Mouse (Mus musculus) neural tube, embryonic 13.5 days (tissue): ENCODE data around the gene Lingo1. TPM values are rescaled to one million over a fixed set of nuclear protein-coding genes. Genes with fewer than 3 reads are reported as not detected.

Experiments used
- ATAC-seq: fragments of 200-750 bp; cut with Nextera tagmentation; 2 replicates; pipeline ENCODE4 v1.8.0; 2017; ENCODE audit warnings: low read depth, mild to moderate bottlenecking, moderate TSS enrichment, moderate library complexity
- H3K27ac ChIP-seq: fragments of 300-500 bp; sonication (generic); replicated peaks from 2 replicates; pipeline ENCODE4 v1.5.1; 2015; ENCODE audit warnings: moderate library complexity, mild to moderate bottlenecking, inconsistent platforms
- H3K27me3 ChIP-seq: fragments of 300-500 bp; sonication (generic); 2 replicates; pipeline ENCODE4 v1.6.1; 2015; ENCODE audit warnings: mild to moderate bottlenecking, inconsistent platforms
- H3K36me3 ChIP-seq: fragments of 300-500 bp; sonication (generic); 2 replicates; pipeline ENCODE4 v1.6.1; 2015; ENCODE audit warnings: mild to moderate bottlenecking, inconsistent platforms
- H3K4me1 ChIP-seq: fragments of 300-500 bp; sonication (generic); replicated peaks from 2 replicates; pipeline ENCODE4 v1.6.1; 2015; ENCODE audit warnings: inconsistent platforms
- H3K4me2 ChIP-seq: fragments of 300-500 bp; sonication (generic); 2 replicates; pipeline ENCODE4 v1.6.1; 2015; ENCODE audit warnings: inconsistent platforms, mild to moderate bottlenecking, moderate library complexity
- H3K4me3 ChIP-seq: fragments of 300-500 bp; sonication (generic); 2 replicates; pipeline ENCODE4 v1.5.1; 2015; ENCODE audit warnings: mild to moderate bottlenecking, inconsistent platforms
- H3K9ac ChIP-seq: fragments of 300-500 bp; sonication (generic); 2 replicates; pipeline ENCODE4 v1.6.1; 2015; ENCODE audit warnings: moderate library complexity, mild to moderate bottlenecking, inconsistent platforms
- H3K9me3 ChIP-seq: fragments of 300-500 bp; sonication (generic); 2 replicates; pipeline ENCODE4 v1.6.1; 2016; ENCODE audit warnings: inconsistent platforms
- WGBS: fragments of 180-500 bp; shearing (Covaris S2); methylation state at CpG from one replicate; pipeline ENCODE4 v1.1.7; 2015; 5-methylcytosine and 5-hydroxymethylcytosine counted together
- polyA plus RNA-seq: library from polyadenylated mRNA; unstranded; fragments of >200 nt; fragmentation: Nextera tagmentation; extraction: Ambion mirVana; gene quantifications from 2 replicates; pipeline ENCODE4 v1.2.1, GENCODE M21; 2015

The Lingo1 gene
- polyA plus RNA-seq, 1 experiment from 2014 or later: 59.4 TPM

GRCm38 (mm10) chr9:56619715-56620114 lies 176.6 kb downstream of the Lingo1 start:
- H3K27me3 ChIP-seq: peaks cover 20% of the 10 kb centered on the region
- H3K27ac ChIP-seq: no peak overlapping the region
- H3K4me2 ChIP-seq: no peak overlapping the region
- peaks cover 44% of the 10 kb centered on the region for H3K36me3 ChIP-seq
- ATAC-seq: no peak
- peaks cover 33% of the 10 kb centered on the region; the same call in 1 of the 2 replicates for H3K4me1 ChIP-seq
- no peak overlapping the region for H3K4me3 ChIP-seq
- 85% methylated on average over 23 of the region's 23 CpGs for WGBS
- no peaks in the 10 kb centered on the region for H3K9me3 ChIP-seq
- H3K9ac ChIP-seq: no peak overlapping the region

DNA sequence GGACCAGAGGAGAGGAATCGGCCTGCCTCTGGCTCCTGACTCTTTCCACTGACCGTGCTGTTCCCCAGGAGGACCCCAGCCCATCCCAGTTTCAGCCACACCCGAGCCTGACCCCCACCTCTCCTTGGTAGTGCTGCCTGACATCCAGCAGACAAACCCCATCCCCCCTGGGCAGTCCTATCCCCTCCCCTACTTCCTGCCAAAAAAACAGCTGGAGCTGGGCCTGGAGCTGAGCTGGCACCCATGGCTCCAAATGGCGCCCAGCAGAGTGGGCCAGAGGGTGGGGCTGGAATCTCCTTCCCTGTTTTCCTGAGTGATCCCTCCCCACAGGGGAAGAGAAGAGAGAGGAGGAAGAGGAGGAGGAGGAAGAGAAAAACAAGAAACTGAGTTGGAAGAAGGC lies 177.6 kb downstream of the Lingo1 start:
- 90% methylated on average over 4 of the region's 4 CpGs for WGBS
- Histone ChIP-seq H3K36me3 (peaks cover 44% of the 10 kb centered on the region), H3K4me2 (no peak overlapping the region), H3K27me3 (peaks cover 20% of the 10 kb centered on the region), H3K27ac (no peak overlapping the region), H3K9me3 (no peaks in the 10 kb centered on the region), H3K4me1 (peaks cover 23% of the 10 kb centered on the region; the same call in 1 of the 2 replicates), H3K4me3 (no peak overlapping the region), H3K9ac (no peak overlapping the region)
- ATAC-seq: no peak

GRCm38 (mm10) chr9:56616061-56616460 lies 180.2 kb downstream of the Lingo1 start:
- no peak for ATAC-seq
- Histone ChIP-seq H3K9me3 (no peaks in the 10 kb centered on the region), H3K4me2 (no peak overlapping the region), H3K36me3 (peaks cover 44% of the 10 kb centered on the region), H3K27ac (no peak overlapping the region), H3K9ac (no peak overlapping the region), H3K4me3 (no peak overlapping the region), H3K27me3 (peaks cover 13% of the 10 kb centered on the region), H3K4me1 (peaks cover 28% of the 10 kb centered on the region)
- 91% methylated on average over 3 of the region's 3 CpGs for WGBS

DNA sequence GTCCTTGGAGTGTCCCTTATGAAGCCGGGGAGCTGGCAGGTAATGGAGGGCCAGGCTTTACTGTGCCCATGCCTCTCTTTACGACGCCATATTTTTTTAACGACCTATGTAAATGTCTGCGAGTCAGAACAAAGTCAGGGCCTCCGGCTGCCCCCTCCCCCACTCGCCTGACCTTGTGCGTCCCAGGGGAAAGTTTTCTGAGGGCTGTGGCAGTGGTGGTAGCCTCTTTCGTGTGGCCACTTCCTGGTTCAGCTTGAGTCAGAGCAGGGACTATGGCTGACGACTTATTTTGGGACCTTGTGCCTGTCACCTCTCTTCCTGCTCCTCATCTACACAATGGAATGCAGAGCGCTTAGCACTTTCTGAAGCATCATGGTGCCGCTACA lies 183.5 kb downstream of the Lingo1 start:
- no peak overlapping the region for H3K4me3 ChIP-seq
- peaks cover 53% of the 10 kb centered on the region for H3K4me1 ChIP-seq
- H3K9me3 ChIP-seq: no peaks in the 10 kb centered on the region
- no peaks in the 10 kb centered on the region for H3K27me3 ChIP-seq
- no peak for ATAC-seq
- H3K9ac ChIP-seq: no peak overlapping the region
- H3K27ac ChIP-seq: no peak overlapping the region
- H3K36me3 ChIP-seq: peaks cover 11% of the 10 kb centered on the region
- WGBS: 34% methylated on average over 12 of the region's 12 CpGs
- no peak overlapping the region for H3K4me2 ChIP-seq

DNA sequence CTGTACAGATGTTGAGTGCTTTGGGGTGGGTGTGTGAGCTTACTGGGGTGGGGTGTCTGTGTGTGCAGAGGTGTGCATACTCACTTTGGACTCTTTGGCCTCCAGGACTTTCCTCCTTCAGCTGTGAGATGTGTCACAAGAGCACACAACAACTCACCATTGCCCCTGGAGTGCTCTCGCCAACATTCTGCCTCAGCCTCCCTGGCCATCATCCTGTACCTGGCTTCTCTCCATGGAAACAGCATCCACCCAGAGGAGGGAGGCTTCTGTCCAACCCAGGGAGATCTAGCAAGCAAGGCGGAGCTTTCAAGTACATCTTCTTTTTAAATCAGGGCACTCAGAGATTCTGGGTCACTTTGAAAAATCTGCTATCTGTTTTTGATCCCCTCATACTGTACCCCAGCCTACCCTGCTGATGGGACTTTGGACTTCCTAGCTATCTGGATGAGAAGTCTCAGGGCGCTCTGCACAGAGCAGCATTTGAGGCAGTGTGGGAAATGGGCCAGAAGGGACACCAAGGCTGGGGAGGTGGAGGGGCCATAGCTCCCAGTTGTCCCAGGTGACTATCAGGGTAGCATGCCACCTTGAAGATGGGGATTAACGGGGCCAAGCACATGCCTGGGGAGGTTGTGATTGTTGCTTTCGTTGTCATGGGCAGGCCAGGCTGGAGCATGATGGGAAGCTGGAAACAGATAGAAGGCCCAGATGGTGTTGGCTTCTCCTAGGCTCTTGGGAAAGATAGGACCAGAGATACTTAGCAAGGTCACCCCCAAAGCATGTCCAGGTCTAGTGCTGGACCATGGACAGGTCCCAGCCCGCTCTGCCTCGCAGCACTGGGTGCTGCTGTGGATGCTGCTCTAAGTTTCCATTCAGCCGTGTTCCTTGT lies 184.1 kb downstream of the Lingo1 start:
- no peak overlapping the region for H3K27ac ChIP-seq
- H3K4me3 ChIP-seq: no peak overlapping the region
- H3K4me2 ChIP-seq: no peak overlapping the region
- H3K27me3 ChIP-seq: no peaks in the 10 kb centered on the region
- ATAC-seq: no peak
- WGBS: 80% methylated on average over 8 of the region's 8 CpGs
- H3K4me1 ChIP-seq: peaks cover 60% of the 10 kb centered on the region
- peaks cover 6% of the 10 kb centered on the region; the same call in 1 of the 2 replicates for H3K36me3 ChIP-seq
- H3K9ac ChIP-seq: no peak overlapping the region
- no peaks in the 10 kb centered on the region for H3K9me3 ChIP-seq

- Histone ChIP-seq H3K9ac (no peak overlapping the region), H3K27me3 (no peaks in the 10 kb centered on the region), H3K4me3 (no peak overlapping the region), H3K4me2 (no peak overlapping the region), H3K36me3 (no peaks in the 10 kb centered on the region), H3K4me1 (peaks cover 64% of the 10 kb centered on the region), H3K9me3 (no peaks in the 10 kb centered on the region), H3K27ac (peak overlapping the region; percentile 56)
- 0 out of 2 replicates have a peak, but pooled peaks have one; percentile 33 for ATAC-seq
- 80% methylated on average over 6 of the region's 6 CpGs for WGBS
These were observed 185.3 kb downstream of the Lingo1 start for GRCm38 (mm10) chr9:56610955-56611354.

DNA sequence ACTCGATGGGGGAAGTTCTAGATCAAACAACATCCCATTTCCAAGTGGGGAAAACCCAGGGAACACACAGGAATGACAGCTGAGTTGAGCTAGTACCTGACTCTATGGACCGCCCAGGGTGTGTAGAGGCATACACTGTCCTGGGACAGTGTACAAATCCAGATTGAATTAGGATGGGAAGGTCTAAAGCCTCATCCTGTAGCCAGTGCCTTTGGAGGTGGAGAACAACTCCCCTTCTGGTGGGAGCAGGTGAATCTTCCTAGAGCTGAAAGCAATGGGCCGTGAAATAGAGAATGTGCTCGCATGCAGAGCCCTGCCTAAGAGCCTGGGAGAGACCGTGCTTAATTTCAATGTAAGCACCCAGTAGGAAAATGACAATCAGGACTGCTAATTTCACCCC lies 185.8 kb downstream of the Lingo1 start:
- Histone ChIP-seq H3K36me3 (no peaks in the 10 kb centered on the region), H3K9ac (no peak overlapping the region), H3K4me1 (peaks cover 69% of the 10 kb centered on the region), H3K27me3 (no peaks in the 10 kb centered on the region), H3K9me3 (no peaks in the 10 kb centered on the region), H3K4me3 (no peak overlapping the region), H3K4me2 (no peak overlapping the region), H3K27ac (peak overlapping the region; percentile 56)
- 64% methylated on average over 5 of the region's 5 CpGs for WGBS
- 0 out of 2 replicates have a peak, but pooled peaks have one; percentile 4 for ATAC-seq

GRCm38 (mm10) chr9:56609486-56609885 lies 186.8 kb downstream of the Lingo1 start:
- H3K27ac ChIP-seq: peak overlapping the region; percentile 59; the same call in 1 of the 2 replicates
- H3K36me3 ChIP-seq: no peaks in the 10 kb centered on the region
- ATAC-seq: no peak
- no peak overlapping the region for H3K9ac ChIP-seq
- WGBS: 6% methylated on average over 5 of the region's 5 CpGs
- peaks cover 79% of the 10 kb centered on the region for H3K4me1 ChIP-seq
- no peaks in the 10 kb centered on the region for H3K9me3 ChIP-seq
- H3K4me2 ChIP-seq: no peak overlapping the region
- no peaks in the 10 kb centered on the region for H3K27me3 ChIP-seq
- H3K4me3 ChIP-seq: no peak overlapping the region

GRCm38 (mm10) chr9:56608691-56609351 lies 187.4 kb downstream of the Lingo1 start:
- ATAC-seq: no peak
- no peaks in the 10 kb centered on the region for H3K27me3 ChIP-seq
- H3K36me3 ChIP-seq: no peaks in the 10 kb centered on the region
- peak overlapping the region; percentile 6; the same call in 1 of the 2 replicates for H3K27ac ChIP-seq
- no peaks in the 10 kb centered on the region for H3K9me3 ChIP-seq
- H3K4me1 ChIP-seq: peaks cover 83% of the 10 kb centered on the region
- H3K9ac ChIP-seq: no peak overlapping the region
- H3K4me2 ChIP-seq: no peak overlapping the region
- H3K4me3 ChIP-seq: no peak overlapping the region
- 23% methylated on average over 11 of the region's 11 CpGs for WGBS

- WGBS: 59% methylated on average over 16 of the region's 16 CpGs
- peak overlapping the region; percentile 49 for H3K27ac ChIP-seq
- no peak for ATAC-seq
These were observed 190.1 kb downstream of the Lingo1 start for GRCm38 (mm10) chr9:56606082-56606740.

GRCm38 (mm10) chr9:56605443-56605806 lies 190.8 kb downstream of the Lingo1 start:
- peak; percentile 63 for ATAC-seq
- no peak overlapping the region for H3K9ac ChIP-seq
- H3K27ac ChIP-seq: peak overlapping the region; percentile 49

More at GRCm38 (mm10) chr9:56606082-56606740, 190.1 kb downstream of the Lingo1 start:
- H3K4me1 ChIP-seq: peaks cover 62% of the 10 kb centered on the region
- no peak overlapping the region for H3K4me3 ChIP-seq
- H3K4me2 ChIP-seq: no peak overlapping the region
- H3K27me3 ChIP-seq: no peaks in the 10 kb centered on the region
- no peaks in the 10 kb centered on the region for H3K36me3 ChIP-seq
- H3K9ac ChIP-seq: no peak overlapping the region
- no peaks in the 10 kb centered on the region for H3K9me3 ChIP-seq

More at GRCm38 (mm10) chr9:56605443-56605806, 190.8 kb downstream of the Lingo1 start:
- Histone ChIP-seq H3K9me3 (no peaks in the 10 kb centered on the region), H3K27me3 (no peaks in the 10 kb centered on the region), H3K4me3 (no peak overlapping the region), H3K4me2 (no peak overlapping the region), H3K4me1 (peaks cover 61% of the 10 kb centered on the region), H3K36me3 (no peaks in the 10 kb centered on the region)
